Mouse (Mus musculus): ENCODE measurements around the gene Txndc16.

The Txndc16 gene

DNA sequence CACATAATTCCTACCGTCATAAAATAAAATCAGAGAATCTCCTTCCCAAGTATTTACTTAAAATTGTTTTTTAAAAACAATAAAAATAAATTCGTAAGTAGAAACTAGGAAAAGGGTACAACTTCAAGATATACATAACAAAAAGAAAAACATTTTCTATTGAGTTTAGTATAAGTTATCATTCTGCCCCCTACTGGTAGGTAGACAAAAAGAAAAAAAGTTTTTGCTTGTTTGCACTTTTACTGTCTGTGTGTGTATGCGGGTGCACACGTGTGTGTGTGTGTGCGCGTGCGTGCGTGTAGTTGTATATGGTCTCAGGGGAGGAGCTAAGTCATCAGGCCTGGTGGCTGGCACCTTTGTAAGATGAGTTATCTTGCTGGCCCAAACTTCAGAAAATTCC lies 52.8 kb downstream of the Txndc16 start:
- intact Hi-C loops (cut with DNase I) = no loop called here

DNA sequence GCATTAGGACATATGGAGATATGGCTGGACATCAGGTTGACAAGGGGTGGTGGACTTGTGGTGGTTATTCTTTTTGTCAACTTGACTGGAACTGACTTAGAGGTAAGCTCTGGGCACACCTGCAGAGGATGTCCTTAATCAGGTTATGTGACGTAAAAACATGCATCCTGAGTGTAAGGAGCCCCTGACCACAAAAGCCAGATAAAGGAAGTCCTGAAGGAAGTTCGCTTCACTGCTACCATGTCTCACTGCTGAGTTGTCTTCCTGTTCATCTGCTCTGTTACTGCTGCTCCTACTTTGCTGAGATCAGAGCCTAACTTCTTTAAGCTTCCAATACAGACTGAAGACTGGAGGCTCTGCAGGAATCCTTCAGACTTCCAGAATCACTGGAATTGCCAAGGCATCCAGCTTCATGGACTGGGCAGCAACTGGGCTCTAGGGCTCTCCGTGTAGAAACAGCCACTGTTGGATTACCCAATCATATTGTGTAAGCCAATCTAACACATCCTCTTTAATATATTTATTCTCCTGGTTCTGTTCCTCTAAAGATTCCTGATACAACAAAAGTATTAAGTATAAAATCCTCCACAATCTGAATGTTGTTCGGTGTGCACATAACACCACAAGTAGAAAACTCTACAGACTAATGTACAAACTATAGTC lies 64.5 kb downstream of the Txndc16 start:
- intact Hi-C loops (cut with DNase I) = no loop called here

DNA sequence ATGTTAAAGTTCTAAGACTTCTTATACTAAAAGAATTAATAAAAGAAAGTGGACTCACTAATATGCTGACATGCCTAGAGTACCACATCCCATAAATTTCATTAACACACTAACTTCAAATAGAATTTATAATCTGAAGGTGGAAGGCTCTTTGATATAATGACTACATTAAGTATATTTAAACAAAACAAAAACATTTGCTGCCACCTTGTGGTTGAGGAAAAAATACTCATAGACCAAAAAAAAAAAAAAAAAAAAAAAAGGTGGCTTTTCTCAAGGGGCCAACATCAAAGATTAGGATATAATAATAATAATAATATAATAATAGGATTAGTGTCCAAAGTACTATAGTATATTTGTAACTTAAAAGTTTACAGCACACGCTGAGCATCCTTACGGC lies 66.9 kb downstream of the Txndc16 start:
- intact Hi-C loops (cut with DNase I) = no loop called here

DNA sequence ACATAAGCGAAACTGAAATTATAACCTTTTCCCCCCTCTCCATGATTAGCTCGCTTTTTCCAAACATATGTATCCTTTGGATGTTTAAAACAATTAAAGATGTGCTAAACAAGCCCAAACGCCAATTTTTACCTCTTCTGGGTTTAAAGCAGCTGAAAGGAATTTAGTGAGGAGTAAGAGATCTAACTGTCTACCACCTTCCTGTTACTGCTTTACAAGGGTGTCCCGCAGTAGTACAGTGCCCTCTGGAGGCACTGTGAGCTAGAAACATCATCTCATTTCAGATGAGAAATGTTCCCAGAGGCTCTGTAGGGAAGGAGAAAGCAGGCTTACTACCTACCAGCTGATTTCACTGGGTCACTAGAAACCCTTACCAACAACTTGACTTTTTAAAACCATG lies 77.6 kb downstream of the Txndc16 start:
- intact Hi-C loops (cut with DNase I) = loop anchor here (2.0 kb wide), 1 partner anchor 162 kb away; no protein-coding TSS in a partner anchor

DNA sequence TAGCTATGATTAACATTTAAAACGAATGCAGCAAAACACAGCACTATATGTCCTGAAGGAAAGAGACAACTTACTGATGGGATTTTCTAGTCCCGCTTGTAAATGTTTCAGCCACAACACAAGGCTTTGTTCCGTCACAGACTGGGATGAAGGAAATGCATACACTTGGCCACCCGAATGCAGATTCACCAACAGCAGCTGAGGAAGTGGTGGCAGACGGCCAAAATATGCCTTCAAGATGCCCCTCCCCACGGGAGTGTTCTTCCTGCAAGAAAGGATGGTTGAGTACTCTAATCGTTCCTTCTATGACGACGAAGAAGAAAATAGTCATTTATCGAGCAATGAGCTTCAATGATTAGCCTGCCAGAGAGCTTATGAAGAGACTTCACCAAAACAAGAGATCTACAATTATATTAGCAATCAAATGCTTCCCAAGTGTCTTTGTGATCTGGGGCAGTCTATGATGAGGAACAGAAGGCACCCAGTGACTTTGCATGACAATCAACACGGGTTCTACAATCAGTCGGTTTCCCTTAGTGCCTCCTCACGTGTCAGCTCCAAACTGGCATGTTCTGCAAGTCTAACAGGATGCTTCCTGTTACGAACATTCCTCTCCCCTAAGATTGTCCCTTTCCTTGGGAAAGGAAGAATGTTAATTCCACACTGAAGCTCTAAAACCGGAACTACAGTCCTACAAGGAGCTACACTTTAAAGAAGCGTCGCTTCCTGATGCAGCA lies 79.6 kb downstream of the Txndc16 start:
- intact Hi-C loops (cut with DNase I) = no loop called here

DNA sequence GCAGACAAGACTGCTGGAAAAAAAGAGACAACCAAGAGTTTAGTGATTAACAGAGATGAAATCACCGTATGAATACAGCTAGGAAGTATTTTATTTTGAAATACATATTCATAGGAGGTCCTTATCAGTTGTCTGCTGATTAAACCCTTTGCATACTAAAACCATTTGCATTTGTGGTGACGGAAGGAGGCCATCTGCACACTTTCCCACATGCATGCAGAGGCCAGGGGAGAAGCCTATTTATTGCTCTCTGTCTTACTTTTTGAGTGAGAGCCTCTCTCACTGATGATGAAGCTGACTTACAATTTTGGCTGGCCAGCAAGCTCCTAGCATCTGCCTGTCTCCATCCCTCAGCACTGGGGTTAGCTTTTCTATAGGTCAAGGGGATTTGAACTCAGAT lies 84.2 kb downstream of the Txndc16 start:
- intact Hi-C loops (cut with DNase I) = no loop called here

DNA sequence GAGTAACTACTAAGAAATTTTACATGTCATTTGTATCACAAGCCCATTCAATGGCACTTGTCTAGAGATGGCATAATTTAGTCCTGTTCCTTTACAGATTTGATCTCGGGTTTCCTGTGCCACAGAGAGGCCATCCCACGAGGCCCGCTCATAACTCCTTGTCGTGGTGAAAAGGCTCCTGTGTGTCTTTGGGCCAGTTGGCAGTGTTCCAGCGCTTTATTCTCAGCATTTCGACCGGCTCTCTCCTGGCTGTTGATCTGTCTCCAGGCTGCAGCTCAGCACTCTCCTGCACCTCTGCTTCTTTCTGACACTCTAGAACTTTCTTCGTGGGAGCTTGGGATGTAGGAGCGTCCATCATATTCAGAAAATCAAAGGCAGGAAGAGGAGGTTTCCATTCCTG lies 84.6 kb downstream of the Txndc16 start:
- intact Hi-C loops (cut with DNase I) = no loop called here

DNA sequence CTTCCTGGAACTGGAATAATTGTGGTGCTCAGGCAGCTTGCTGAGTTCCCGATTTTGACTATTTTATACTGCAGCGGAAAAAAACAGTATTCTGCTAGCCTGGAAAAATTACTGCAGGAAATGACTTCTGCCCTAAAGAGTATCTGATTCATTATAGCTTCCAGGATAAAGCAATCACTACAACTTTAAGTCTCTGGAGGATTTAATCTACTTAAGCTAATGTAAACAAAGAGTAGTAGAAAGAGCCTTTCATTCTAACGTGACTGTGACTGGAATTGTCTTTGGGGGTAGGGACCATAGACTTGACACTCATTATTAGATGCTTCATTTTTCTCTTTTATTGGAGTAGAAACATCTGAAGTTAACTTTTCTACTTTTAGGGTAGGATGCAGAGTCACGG lies 101.8 kb downstream of the Txndc16 start:
- intact Hi-C loops (cut with DNase I) = no loop called here

DNA sequence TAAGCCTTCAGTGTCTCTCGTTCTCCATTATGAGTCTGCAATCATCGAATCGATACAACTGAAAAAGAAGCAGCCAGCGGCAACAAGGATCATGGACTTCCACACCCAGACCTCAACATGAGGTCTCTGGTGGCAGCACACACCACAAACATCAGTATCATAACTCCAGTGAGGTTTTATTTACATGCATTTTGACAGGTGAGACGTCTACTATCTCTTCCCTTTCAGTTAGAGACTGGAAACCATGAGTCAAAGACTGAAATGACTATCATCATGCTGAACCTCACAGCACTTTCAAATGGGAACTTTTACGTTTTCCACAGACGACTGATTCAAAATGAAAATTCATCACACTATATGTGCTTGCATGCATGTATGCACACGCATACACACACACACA lies 117.9 kb downstream of the Txndc16 start:
- intact Hi-C loops (cut with DNase I) = no loop called here

DNA sequence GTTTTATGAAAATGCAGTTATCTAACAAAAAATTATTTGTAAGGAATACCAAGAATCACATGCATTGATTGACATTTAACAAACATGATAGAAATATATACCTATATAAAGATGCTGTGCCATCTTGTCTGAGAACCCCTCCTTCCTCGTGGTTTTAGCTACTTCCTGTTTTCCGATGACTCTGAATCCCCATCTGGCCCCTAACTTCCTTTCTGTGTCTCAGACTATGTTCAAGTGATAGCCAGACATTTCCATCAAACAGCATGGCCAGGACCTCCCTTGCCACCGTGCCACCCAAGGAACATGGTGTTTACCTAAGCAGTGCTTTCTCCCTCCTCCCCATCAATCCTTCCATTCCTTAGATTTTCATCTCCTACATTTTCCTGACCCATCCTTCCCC lies 127.8 kb downstream of the Txndc16 start:
- intact Hi-C loops (cut with DNase I) = no loop called here

DNA sequence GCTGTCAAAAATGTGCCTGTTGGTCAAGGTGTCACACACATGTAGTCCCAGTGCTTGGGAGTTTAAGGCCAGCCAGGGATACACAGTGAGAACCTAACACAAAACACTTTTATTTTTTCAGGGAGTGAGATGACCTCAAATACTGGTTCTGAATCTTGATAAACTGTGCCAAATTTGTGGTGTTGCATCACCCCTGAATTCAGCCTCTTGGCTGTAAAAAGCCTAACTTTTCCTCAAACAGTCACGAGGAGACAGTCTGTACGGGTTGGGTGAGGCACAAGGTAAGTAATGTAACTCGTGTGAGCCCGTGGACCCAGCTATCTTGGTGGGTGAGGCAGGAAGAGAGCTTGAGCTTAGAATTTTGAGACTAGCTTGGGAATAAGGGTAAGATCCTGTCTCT lies 130.1 kb downstream of the Txndc16 start:
- intact Hi-C loops (cut with DNase I) = no loop called here

DNA sequence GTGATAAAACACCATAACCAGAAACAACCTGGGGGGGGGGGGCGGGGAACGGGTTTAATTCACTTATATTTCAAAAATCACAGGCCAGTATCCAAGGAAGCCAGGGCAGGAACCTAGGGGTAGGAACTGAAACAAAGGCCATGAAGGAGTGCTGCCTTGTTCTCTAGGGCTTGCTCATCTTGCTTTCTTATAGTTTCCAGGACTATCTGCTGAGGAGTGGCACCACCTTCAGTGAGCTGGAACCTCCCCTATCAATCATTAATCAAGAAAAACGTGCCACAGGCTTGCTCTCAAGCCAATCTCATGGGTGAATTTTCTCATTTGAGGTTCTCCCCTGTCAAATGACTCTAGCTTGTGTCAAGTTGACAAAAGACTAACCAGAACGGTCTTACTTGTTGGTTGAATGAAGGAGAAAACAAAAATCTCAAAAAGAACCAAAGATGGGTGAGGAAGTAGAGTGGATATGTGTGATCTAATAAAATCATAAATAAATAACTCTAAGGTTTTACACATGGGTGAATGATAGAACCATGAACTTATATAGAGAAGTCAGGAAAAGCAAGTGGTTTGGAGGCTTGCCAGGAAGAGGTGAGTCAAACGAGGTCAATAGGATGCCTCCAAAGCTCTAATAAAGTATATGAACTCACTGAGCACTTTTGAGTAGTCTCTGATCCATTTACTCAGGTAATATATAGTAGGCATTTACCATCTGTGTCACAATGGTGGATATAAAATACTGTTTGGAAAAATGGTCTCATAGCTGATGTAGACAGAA lies 134.3 kb downstream of the Txndc16 start:
- intact Hi-C loops (cut with DNase I) = no loop called here

DNA sequence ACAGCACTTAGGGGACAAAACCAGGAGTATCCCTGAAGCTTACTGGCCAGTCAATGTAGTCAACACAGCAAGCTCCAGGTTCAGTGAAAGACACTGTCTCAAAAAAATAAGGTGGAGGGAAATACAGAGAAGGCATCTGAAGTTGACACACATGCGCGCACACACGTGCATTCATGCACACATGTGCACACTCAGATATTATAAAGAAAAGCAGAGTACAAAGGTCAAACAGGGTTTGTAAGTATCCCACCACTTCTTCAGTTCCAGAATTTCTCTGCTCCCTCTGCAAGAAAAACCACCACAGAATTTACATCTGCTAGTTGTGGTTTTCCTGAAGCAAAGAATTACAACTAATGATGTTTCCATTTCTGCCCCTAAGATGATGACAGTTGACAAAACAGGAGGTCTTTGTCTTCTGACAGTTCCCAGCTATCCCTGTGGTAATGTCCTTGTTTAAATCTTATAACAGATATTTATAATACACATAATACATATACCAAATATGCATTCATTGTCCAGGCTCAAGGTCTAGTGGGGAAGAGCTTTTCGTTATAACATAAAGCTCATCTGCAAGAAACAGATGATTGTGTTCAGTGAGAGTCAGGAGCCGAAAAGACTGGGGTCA lies 135.4 kb downstream of the Txndc16 start:
- intact Hi-C loops (cut with DNase I) = no loop called here

DNA sequence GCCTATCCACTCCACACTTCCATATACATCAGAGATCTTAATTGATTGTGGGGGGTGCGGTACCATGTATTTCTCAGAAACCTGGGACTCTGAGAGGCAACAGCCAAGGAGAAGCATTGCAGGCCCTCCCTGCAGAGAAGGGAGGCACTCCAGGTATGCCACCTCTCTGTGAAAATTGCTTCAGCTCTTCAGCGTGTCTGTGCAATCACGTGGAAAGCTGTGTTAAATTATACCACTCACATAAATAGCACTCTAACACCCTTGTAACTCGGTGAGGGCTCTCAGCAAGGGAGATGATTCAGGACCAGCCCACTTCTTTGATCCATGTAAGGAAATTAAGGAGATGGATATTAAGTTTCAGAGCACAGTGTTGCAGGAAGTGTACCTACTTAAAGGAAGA lies 136.6 kb downstream of the Txndc16 start:
- intact Hi-C loops (cut with DNase I) = no loop called here
